Mouse (Mus musculus): ENCODE measurements around the gene Hps6.

Hps6 gene

GRCm38 (mm10) chr19:46003371-46004226, at the start of gene Hps6:
TSS of gene Hps6 (plus strand) at chr19:46003508.
- DNase-seq = peak; percentile 93

DNA sequence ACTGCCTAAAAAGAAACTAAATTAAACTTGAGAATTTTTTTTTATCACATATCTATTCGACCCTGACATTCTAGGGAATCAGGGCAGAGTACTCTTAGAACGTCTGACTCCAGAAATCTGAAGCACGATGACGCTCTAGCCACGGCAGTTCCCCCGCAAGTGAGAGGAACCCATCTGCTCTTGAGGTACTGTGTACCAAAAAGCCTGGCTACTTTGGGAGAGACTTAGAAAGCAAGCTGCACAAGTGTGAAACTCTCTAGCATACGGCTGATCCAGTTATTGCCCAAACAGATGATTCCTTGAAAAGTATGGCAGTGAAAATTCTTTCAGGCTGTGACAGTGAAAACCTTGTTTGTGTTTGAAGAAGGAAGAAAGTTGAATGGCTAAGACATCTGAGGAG, 46.6 kb upstream of the Hps6 start:
- DNase-seq = no peak

DNA sequence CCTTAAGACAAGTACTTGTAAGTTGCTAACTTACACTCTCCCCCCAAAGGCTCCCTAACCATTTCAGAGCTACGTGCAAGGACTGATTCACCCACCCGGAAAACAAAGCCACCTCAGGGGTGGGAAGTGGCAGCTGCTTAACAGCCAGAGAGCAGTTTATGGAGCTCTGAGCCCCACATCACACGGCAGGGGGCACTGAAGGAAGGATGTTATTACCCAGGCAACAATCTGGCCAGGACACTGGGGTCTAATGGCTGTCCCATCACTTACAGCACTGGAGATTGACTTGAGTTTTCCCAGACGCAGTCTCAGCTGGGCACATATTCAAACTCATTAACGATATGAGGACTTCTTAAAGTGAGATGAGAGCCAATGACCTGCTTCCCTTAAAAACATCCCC, 42.5 kb upstream of the Hps6 start:
- no peak for DNase-seq

- DNase-seq = no peak
These were observed 18.9 kb upstream of the Hps6 start for GRCm38 (mm10) chr19:45984379-45984778.

- no peak for DNase-seq
These were observed 15.1 kb upstream of the Hps6 start for GRCm38 (mm10) chr19:45988238-45988637.

DNA sequence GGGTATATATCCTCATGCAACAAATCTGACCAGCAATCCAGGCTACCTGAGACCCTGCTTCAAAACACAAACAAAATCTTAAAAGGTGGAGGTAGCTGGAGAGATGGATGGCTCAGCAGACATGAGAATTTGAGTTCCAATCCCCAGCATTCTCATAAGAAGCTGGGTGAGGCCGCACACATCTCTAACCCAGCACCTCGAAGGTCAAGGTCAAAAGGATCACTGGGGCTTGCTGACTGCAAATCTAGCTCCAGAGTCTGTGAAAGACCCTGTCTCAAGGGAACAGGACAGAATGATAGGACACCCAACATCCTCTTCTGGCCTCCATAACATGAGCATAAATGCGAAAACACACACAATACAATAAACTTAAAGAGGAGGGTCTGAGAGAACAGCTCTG, 12.1 kb upstream of the Hps6 start:
- no peak for DNase-seq

- DNase-seq = peak; percentile 78
These were observed 9.9 kb upstream of the Hps6 start for GRCm38 (mm10) chr19:45993441-45993840.

DNA sequence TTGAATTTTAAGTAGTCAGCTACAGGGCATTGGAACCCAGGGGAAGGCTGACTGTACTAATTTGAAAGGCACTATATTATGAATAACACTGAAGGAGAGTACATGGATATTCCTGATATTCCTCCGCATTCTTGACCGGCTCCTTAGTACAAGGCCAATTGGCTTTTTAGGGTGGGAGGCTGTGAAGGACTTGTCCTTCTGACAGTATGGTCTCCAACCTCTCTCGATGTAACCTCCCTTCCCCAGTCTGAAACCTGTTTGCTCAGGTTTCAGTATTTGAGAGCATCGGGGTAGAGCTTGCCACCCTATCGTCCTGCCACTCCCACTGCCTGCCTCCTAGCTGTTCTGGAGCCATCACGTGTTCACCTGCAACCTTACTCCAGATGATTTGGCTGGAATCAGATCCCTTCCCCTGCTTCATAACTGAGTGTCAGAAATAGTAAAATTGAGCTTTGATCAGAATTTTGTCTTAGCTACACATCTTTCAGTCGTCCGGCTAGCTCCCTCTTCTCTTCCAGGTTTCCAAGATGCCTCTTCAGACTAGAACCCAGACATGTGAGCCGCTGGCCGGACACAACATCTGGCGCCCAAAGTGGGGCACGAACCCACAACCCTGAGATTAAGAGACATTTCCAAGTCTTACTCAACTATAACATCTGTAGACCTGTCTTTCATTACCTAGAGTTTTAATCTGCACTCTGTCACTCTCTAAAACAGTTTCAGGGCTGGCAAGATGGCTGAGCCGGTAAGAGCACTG, 9.1 kb upstream of the Hps6 start:
- peak; percentile 75 for DNase-seq

- DNase-seq = no peak
These were observed 5.9 kb upstream of the Hps6 start for GRCm38 (mm10) chr19:45997365-45997764.

DNA sequence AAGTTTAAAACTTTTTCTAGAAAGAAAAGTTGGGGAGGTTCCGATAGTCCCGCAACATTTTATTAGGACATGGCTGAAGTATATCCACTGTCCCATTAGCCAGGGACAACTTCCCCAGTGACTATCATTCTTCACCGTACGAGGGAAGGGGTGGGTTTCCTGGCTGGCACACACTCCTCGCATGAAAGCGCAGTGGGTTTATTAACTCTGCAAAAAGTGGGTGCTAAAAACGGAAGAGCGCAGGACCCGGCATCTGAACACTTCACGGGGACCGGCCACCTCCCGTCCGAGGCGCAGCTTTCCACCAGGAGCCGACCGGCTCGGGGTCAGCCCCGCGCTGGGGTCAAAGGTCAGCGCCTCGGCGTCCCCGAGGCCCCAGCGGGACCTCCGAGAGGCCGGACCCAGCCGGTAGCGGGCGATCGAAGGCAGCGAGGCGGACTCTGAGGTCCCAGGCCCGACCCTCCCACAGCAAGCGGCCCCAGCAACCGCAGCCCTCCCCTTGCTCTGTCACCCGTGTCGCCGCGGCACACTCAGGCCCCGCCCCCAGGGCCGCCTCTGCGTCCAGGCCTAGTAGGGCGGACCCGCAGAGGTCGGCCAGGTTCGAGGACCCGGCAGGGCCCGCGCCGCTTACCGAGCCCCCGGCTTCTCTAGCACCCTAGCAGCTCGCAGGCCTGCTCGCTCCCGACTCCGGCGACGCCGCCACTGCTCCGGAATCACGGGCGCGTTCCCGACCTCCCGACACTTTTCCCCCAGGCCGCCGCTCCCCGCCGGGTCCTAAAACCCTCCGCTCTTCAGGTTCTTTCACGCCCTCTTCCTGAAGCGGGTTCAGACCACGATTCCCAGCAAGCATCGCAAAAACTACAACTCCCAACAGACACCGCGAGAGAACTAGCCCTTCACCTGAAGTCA, 5.3 kb upstream of the Hps6 start, which contains the start of gene Armh3:
TSS of gene Armh3 (minus strand) at position 704 of the 909 bp plus-strand sequence.
- DNase-seq = peak; percentile 96

- no peak for DNase-seq
These were observed 4.6 kb upstream of the Hps6 start for GRCm38 (mm10) chr19:45998694-45999217.

DNA sequence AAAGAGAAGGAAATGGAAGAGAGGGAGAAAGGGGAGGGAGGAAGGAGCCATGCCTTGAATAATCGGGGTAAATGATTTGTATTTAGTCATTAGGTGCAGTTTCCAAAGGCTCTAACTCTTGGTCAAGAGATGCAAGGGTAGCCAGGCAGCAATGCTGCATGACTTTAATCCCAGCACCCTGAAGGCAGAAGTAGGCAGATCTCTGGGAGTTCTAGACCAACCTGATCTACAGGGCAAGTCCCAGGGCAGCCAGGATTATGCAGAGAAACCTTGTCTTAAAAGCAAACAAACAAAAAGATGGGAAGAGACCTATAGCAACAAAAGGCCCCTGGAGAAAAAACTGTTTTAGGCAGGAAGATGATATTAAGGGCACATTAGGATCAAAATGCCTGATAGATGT, 3.9 kb upstream of the Hps6 start:
- DNase-seq = no peak

GRCm38 (mm10) chr19:46002279-46002678, 1.0 kb upstream of the Hps6 start:
- no peak for DNase-seq

DNA sequence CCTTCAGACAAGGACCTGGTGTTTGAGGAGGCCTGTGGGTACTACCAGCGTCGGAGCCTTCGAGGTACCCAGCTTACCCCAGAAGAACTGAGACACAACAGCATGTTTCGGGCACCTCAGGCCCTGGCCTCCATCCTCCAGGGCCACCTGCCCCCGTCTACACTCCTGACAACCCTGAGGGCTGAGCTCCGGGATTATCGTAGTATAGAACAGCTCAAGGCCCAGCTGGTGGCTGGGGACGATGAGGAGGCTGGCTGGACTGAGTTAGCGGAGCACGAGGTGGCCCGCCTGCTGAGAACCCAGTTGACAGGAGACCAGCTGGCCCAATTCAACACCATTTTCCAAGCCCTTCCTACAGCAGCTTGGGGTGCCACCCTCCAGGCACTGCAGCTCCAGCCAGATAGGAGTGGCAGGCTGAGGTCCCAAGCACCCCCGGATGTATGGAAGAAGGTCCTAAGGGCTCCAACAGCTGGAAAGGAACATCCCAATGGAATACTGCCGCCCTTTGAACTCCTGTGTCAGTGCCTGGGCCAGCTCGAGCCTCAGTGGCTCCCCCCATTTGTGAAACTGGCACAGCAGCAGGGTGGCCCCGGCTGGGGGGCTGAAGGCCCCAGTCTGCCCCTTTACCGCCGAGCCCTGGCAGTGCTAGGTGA, 1.6 kb downstream of the Hps6 start:
- DNase-seq = no peak

- DNase-seq = no peak
These were observed 2.4 kb downstream of the Hps6 start for GRCm38 (mm10) chr19:46005680-46006079.

- DNase-seq = peak; percentile 97
These were observed 11.4 kb downstream of the Hps6 start for GRCm38 (mm10) chr19:46014572-46015178.

- DNase-seq = no peak
These were observed 12.7 kb downstream of the Hps6 start for GRCm38 (mm10) chr19:46016023-46016422.

- DNase-seq = no peak
These were observed 21.7 kb downstream of the Hps6 start for GRCm38 (mm10) chr19:46024959-46025358.

DNA sequence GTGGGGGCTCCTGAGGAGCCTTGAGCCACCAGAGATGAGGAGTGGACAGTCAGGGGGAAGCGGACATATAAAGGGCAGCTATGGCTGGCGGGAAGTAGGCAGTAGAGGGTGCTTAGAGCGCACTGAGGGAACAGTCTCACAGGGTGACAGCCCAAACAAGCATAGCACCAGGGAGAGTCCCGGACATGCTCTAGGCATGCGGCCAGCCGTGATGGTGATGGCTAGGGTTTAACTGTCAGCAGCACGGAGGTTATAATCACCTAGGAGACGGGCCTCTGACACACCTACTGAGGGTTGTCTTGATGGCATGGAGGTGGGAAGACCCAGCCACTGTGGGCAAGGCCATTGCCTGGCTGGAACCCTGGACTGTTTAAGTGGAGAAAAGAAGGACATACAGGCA, 23.3 kb downstream of the Hps6 start:
- no peak for DNase-seq

- DNase-seq = no peak
These were observed 25.5 kb downstream of the Hps6 start for GRCm38 (mm10) chr19:46028747-46029320.

DNA sequence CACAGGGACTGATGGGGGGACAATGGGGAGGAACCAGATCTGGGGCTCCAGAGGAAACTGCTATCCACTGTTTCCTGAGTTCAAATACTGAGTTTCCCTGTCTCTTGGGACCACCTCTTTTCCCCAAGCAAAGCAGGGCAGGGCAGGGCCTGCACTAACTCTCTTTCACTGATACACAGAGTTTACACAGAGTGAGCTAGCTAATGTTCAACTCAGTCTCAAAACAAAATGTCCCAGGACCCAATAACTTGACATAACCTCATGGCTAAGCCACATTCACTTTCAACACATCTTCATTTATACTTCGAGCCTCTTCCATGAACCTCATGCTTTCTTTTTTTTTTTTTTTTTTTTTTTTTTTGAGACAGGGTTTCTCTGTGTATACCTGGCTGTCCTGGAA, 26.3 kb downstream of the Hps6 start:
- DNase-seq = peak; percentile 22

Data from kidney, adult 9 months (tissue).